Mouse (Mus musculus): ENCODE measurements at regions not wholly inside any gene's neighbourhood (a gene's known extent, or its start where the extent isn't known, plus 50 kb on each side); places are given as distances from the start of the nearest gene placed in this dataset.

GRCm38 (mm10) chr10:16473952-16474521, 1249.0 kb upstream of the Cited2 start:
- TF ChIP-seq CTCF (IDR thresholded peaks at IDR 0.05) (no peak), POLR2A (IDR thresholded peaks at IDR 0.05; ENCODE audit: insufficient read depth, low read depth, low read length) (no peak)

Measured in heart, adult 2 months (tissue).